Mouse (Mus musculus) hindbrain, embryonic 14.5 days (tissue): ENCODE measurements at regions not wholly inside any gene's neighbourhood (a gene's known extent, or its start where the extent isn't known, plus 50 kb on each side); places are given as distances from the start of the nearest gene placed in this dataset.
"Not testable (repeated sequence)": the region's sequence is repeated elsewhere in the genome, so short reads cannot be mapped to it uniquely, and the experiment has no call there.

Experiments
- ATAC-seq: fragments of 200-750 bp; cut with Nextera tagmentation; 2 replicates; pipeline ENCODE4 v1.8.0; 2017; ENCODE audit warnings: moderate number of reproducible peaks, mild to moderate bottlenecking, moderate TSS enrichment, moderate library complexity; ENCODE audit not compliant: low FRiP score
- DNase-seq: peaks from one replicate; pipeline ENCODE4 v3.0.0-alpha.2; 2015; ENCODE audit warnings: low spot score
- H3K27ac ChIP-seq: fragments of 300-500 bp; sonication (generic); 2 replicates; pipeline ENCODE4 v1.5.1; 2014; ENCODE audit warnings: mild to moderate bottlenecking, moderate library complexity
- H3K27me3 ChIP-seq: fragments of 300-500 bp; sonication (generic); 2 replicates; pipeline ENCODE4 v1.6.1; 2014; ENCODE audit warnings: mild to moderate bottlenecking, low read length, mixed read lengths; ENCODE audit not compliant: control insufficient read depth, insufficient read depth
- H3K36me3 ChIP-seq: fragments of 300-500 bp; sonication (generic); replicated peaks from 2 replicates; pipeline ENCODE4 v1.6.1; 2014; ENCODE audit not compliant: control insufficient read depth, insufficient read depth
- H3K4me1 ChIP-seq: fragments of 300-500 bp; sonication (generic); replicated peaks from 2 replicates; pipeline ENCODE4 v1.6.1; 2014; ENCODE audit warnings: antibody characterized with exemption, low read length, mixed read lengths; ENCODE audit not compliant: control insufficient read depth, insufficient read depth
- H3K4me2 ChIP-seq: fragments of 300-500 bp; sonication (generic); replicated peaks from 2 replicates; pipeline ENCODE4 v1.6.1; 2014; ENCODE audit warnings: mild to moderate bottlenecking, moderate library complexity
- H3K4me3 ChIP-seq: fragments of 300-500 bp; sonication (generic); replicated peaks from 2 replicates; pipeline ENCODE4 v1.5.1; 2014; ENCODE audit warnings: mild to moderate bottlenecking, low read length
- H3K9ac ChIP-seq: fragments of 300-500 bp; sonication (generic); 2 replicates; pipeline ENCODE4 v1.6.1; 2014
- H3K9me3 ChIP-seq: fragments of 300-500 bp; sonication (generic); 2 replicates; pipeline ENCODE4 v1.6.1; 2016; ENCODE audit warnings: low read length; ENCODE audit not compliant: control insufficient read depth
- WGBS: fragments of 180-500 bp; shearing (Covaris S2); extraction: QIAGEN DNeasy Blood & Tissue Kit; methylation state at CpG from one replicate; pipeline ENCODE4 v1.1.7; 2014; 5-methylcytosine and 5-hydroxymethylcytosine counted together

DNA sequence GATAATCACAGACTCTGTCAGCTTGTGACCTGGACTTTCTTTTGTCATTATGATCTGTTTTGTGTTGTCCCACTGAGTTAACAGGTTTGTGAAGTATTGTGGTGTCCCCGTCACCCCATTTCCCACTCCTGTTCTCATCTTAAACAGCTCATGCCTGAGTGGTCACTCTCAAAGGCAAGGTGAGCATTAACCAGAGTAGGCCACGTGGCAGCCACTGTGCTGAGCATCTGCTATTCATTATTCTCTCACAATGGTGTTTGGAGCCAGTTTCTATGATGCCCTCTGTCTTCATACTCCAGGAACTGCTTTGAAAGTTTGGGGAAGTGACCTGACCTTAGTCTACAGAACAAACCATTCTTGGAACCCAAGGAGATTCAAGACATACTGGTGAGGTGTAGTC, 198.9 kb upstream of the Gm37988 start:
- H3K4me3 ChIP-seq = no peak overlapping the region
- no peak overlapping the region for H3K9ac ChIP-seq
- H3K9me3 ChIP-seq = no peaks in the 10 kb centered on the region
- H3K36me3 ChIP-seq = no peaks in the 10 kb centered on the region
- no peak overlapping the region for H3K4me2 ChIP-seq
- ATAC-seq (no peak), DNase-seq (no peak)
- 44% methylated on average over 2 of the region's 2 CpGs for WGBS
- H3K4me1 ChIP-seq = no peaks in the 10 kb centered on the region
- H3K27ac ChIP-seq = no peak overlapping the region
- H3K27me3 ChIP-seq = no peaks in the 10 kb centered on the region

DNA sequence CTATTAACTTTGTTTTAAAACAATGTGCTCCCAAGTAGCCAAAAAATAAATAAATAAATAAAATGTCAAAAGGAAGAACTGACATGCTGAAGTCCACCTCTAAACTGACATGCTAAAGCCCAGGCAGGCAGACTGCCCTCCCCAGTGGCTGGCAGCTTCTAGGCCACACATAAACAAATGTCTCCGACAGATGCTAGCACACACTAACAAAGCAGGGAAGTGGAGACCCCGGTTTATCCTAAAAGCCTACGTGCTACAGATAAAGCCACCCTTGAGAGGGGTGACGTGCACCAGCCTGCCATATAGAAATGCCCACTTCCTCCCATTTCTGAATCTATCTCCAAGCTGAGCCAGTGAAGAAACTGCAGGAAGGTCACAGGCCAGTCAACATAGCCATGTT, 194.4 kb upstream of the Gm37988 start:
- no peaks in the 10 kb centered on the region for H3K36me3 ChIP-seq
- 82% methylated on average over 4 of the region's 4 CpGs for WGBS
- no peak overlapping the region for H3K4me3 ChIP-seq
- no peak overlapping the region for H3K27ac ChIP-seq
- H3K4me1 ChIP-seq = no peaks in the 10 kb centered on the region
- no peak overlapping the region for H3K4me2 ChIP-seq
- H3K9ac ChIP-seq = no peak overlapping the region
- no peaks in the 10 kb centered on the region for H3K9me3 ChIP-seq
- DNase-seq (no peak), ATAC-seq (no peak)
- H3K27me3 ChIP-seq = no peaks in the 10 kb centered on the region

DNA sequence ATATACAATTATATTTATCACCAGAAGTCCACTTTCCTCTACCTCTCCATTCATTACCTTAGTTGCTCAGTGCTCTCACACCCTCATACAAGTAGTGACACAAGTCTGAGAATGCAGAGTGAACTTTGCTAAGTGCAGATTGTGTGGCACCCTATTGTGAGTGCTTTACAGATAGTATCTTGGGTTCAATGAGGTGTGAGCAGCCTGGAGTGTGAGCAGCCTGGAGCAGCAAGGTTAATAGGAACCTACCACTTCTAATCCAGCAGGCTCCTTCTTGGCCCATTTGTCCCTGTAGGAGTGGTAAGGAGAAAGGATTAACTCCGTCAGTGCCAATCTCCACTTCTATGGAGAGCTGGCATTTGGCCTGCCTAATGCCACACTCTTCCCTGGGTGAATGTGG, 192.4 kb upstream of the Gm37988 start:
- H3K9ac ChIP-seq = no peak overlapping the region
- H3K4me3 ChIP-seq = no peak overlapping the region
- no peaks in the 10 kb centered on the region for H3K4me1 ChIP-seq
- H3K36me3 ChIP-seq = no peaks in the 10 kb centered on the region
- ATAC-seq = peak; percentile 60; the same call in 1 of the 2 replicates
- no peak for DNase-seq
- no peak overlapping the region for H3K27ac ChIP-seq
- 96% methylated on average over 1 of the region's 1 CpGs for WGBS
- no peak overlapping the region for H3K4me2 ChIP-seq
- H3K9me3 ChIP-seq = no peaks in the 10 kb centered on the region
- H3K27me3 ChIP-seq = no peaks in the 10 kb centered on the region

DNA sequence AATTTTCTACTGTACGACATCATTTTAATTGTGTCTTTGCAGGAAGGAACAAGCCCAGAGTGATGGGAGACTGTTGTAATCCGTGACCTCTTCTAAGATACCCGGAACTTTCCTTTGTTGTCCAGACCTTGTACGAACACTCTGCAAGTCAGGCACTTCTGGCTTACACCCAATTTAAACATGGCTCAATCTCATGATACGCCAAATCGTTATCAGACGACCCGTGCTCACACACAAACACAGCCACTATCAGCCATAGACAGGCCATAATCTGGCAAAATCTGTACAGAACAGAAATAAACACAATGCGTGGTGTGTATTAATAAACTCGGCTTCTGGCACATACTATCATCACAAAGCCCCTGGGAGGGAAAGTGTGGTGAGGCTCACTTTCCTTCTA, 190.2 kb upstream of the Gm37988 start:
- no peaks in the 10 kb centered on the region for H3K4me1 ChIP-seq
- ATAC-seq = no peak
- DNase-seq = no peak
- no peak overlapping the region for H3K9ac ChIP-seq
- WGBS = 87% methylated on average over 10 of the region's 10 CpGs
- H3K27ac ChIP-seq = no peak overlapping the region
- H3K4me3 ChIP-seq = no peak overlapping the region
- H3K36me3 ChIP-seq = no peaks in the 10 kb centered on the region
- H3K4me2 ChIP-seq = no peak overlapping the region
- no peaks in the 10 kb centered on the region for H3K27me3 ChIP-seq
- H3K9me3 ChIP-seq = no peaks in the 10 kb centered on the region

DNA sequence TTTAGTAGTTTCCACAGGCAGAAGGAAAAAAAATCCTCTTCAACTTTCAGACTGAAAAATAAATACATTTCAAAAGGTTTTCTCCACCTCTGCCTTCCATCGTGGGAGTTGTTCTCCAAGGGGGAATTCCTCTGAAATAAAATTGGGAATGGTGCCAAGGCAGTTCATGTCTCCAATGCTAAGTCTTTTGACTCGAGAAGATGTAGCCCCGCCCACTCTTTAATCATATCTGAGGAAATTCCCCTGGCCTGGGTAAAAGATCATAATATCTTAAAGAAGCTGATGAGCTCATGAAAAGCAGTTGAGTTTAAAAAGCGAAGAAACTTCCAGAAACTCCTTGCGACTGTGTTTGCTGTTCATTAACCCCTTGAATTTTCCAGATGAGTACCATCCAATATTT, 185.3 kb upstream of the Gm37988 start:
- no peak for ATAC-seq
- Histone ChIP-seq H3K9me3 (0 out of 2 replicates have a peak, but pooled peaks cover 3% of the 10 kb centered on the region), H3K27ac (no peak overlapping the region), H3K9ac (no peak overlapping the region), H3K4me2 (no peak overlapping the region), H3K4me1 (no peaks in the 10 kb centered on the region), H3K4me3 (no peak overlapping the region), H3K27me3 (no peaks in the 10 kb centered on the region), H3K36me3 (no peaks in the 10 kb centered on the region)
- no peak for DNase-seq
- 69% methylated on average over 5 of the region's 5 CpGs for WGBS

DNA sequence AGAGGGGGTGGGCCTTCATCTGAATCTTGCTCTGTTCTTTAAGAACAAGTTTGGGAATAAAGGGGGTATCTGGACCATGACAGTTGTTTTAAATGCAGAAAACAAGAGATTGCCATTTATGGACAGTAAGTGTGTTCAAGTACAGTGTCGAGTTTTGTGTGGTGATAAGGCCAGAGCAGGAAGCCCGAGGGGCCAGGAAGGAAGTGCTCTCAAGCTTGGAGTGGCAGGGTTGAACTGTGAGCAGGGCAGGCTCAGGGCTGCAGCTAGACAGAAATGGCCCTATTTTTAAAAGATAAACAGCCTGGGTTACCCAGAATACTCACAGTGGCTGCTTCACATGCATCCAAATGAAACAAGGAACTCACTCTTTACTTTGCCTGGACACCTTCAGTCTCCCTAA, 184.4 kb upstream of the Gm37988 start:
- H3K4me3 ChIP-seq = no peak overlapping the region
- no peak overlapping the region for H3K4me2 ChIP-seq
- ATAC-seq (no peak), DNase-seq (no peak)
- 73% methylated on average over 2 of the region's 2 CpGs for WGBS
- H3K4me1 ChIP-seq = no peaks in the 10 kb centered on the region
- H3K27ac ChIP-seq = no peak overlapping the region
- H3K36me3 ChIP-seq = no peaks in the 10 kb centered on the region
- H3K9ac ChIP-seq = no peak overlapping the region
- H3K27me3 ChIP-seq = no peaks in the 10 kb centered on the region
- H3K9me3 ChIP-seq = 0 out of 2 replicates have a peak, but pooled peaks cover 3% of the 10 kb centered on the region

DNA sequence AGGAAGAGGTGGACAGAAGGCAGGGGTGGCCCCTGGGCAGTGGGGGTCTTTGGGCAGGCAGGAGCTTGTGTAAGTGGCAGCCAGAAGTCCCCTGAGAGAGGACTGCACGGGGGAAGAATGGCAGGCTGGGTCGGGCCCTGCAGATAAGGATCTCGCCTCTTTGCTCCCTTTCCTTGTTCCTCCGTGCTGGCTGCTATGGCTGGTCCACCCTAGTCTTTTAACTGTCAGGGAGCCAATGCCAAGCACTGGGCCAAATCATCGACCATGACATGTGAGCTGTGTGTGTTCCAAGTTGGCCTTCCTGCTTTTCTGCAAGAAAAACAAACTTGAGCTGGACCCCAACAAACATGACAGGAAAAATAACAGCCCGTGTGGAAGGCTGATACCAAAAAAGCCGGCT, 153.8 kb upstream of the Gm37988 start:
- H3K27ac ChIP-seq = no peak overlapping the region
- H3K4me1 ChIP-seq = no peaks in the 10 kb centered on the region
- H3K36me3 ChIP-seq = no peaks in the 10 kb centered on the region
- no peak overlapping the region for H3K4me2 ChIP-seq
- no peaks in the 10 kb centered on the region for H3K9me3 ChIP-seq
- no peak for DNase-seq
- WGBS = 69% methylated on average over 7 of the region's 7 CpGs
- H3K4me3 ChIP-seq = no peak overlapping the region
- no peaks in the 10 kb centered on the region for H3K27me3 ChIP-seq
- no peak for ATAC-seq
- no peak overlapping the region for H3K9ac ChIP-seq

DNA sequence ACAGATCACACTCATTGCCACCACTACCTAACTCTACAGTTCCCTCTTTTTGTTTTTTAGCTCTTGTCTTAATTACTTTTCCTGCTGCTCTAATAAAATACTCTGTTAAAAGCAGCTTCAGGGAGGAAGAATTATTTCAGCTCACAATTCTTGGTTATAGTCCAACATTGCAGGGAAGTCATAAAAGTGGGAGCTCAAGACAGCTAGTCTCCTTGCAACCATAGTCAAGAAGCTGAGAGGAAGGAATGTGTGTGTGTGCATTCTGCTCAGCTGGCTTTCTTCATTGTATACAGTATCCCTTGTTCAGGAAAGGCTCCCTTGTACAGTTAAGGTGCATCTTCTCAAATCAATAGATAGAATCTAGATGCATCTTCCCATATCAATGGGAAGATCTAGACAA, 152.4 kb upstream of the Gm37988 start:
- DNase-seq (no peak), ATAC-seq (no peak)
- Histone ChIP-seq H3K9me3 (no peaks in the 10 kb centered on the region), H3K36me3 (no peaks in the 10 kb centered on the region), H3K4me1 (no peaks in the 10 kb centered on the region), H3K4me2 (no peak overlapping the region), H3K9ac (no peak overlapping the region), H3K4me3 (no peak overlapping the region), H3K27me3 (no peaks in the 10 kb centered on the region), H3K27ac (no peak overlapping the region)

DNA sequence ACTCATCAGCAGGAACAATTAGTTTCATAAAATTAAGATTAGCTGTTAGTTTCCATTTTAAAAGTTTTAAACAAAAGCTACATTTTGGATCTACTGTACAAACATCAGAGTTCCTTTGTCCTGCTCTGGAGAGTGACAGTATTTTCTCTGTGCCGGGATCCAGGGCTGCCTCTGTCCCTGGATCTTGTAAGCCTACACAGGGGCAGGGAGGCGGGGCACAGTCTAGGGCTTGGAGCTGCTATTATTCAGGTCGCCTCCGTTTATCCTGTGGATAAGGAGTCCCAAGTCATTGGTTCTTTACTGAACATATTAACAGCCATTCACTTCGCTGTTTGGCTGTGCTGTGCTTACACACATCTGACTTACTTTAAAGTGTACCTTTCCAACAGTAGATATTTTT, 150.8 kb upstream of the Gm37988 start:
- Histone ChIP-seq H3K27ac (no peak overlapping the region), H3K4me3 (no peak overlapping the region), H3K4me2 (no peak overlapping the region), H3K9me3 (no peaks in the 10 kb centered on the region), H3K4me1 (no peaks in the 10 kb centered on the region), H3K36me3 (no peaks in the 10 kb centered on the region), H3K27me3 (no peaks in the 10 kb centered on the region), H3K9ac (no peak overlapping the region)
- DNase-seq (no peak), ATAC-seq (no peak)
- WGBS = 47% methylated on average over 5 of the region's 5 CpGs

DNA sequence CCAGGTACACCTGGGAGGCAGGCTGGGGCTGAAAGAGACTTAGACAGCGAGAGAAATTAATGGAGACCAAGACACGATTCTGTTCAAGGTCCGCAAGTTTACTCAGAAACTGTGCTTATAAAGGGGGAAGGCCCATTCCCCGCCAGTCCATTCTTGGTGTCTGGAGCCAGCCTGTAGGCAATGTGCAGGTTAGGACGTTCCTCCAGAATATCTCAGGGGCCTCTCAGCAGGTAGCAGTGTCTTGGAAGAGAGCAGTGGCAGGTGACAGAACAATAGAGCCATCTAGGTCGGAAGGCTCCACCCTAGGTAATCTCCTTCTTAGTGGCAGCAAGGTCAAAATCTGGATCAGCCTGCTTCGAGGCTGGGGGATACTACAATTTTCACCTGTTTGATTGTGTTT, 147.6 kb upstream of the Gm37988 start:
- DNase-seq, H3K9me3 ChIP-seq, H3K27ac ChIP-seq, H3K4me2 ChIP-seq, ATAC-seq, H3K4me1 ChIP-seq, H3K27me3 ChIP-seq, H3K4me3 ChIP-seq, H3K36me3 ChIP-seq, H3K9ac ChIP-seq: not testable (repeated sequence)
- 80% methylated on average over 7 of the region's 7 CpGs for WGBS
